Mouse (Mus musculus) macrophage (primary cell): Measurements from ENCODE around the gene Scrg1. TPM values are rescaled to one million over a fixed set of nuclear protein-coding genes. Genes with fewer than 3 reads are reported as not detected.
A peak's percentile ranks its signal among the peaks of the same experiment; 100 is the strongest.
"Not testable (repeated sequence)": the region's sequence is repeated elsewhere in the genome, so short reads cannot be mapped to it uniquely, and the experiment has no call there.

ENCODE experiments used
- H3K27ac ChIP-seq: fragments of 350-480 bp; formaldehyde crosslinking; 2 replicates; pipeline ENCODE4 v1.9.0; 2021
- H3K36me3 ChIP-seq: fragments of 350-480 bp; formaldehyde crosslinking; 2 replicates; pipeline ENCODE4 v1.9.0; 2021; ENCODE audit errors: inconsistent target
- H3K4me3 ChIP-seq: fragments of 350-480 bp; formaldehyde crosslinking; 2 replicates; pipeline ENCODE4 v1.9.0; 2021; ENCODE audit errors: inconsistent target
- H3K79me2 ChIP-seq: fragments of 350-480 bp; formaldehyde crosslinking; 2 replicates; pipeline ENCODE4 v1.9.0; 2021; ENCODE audit errors: inconsistent target
- WGBS: methylation state at CpG from one replicate; pipeline ENCODE4 v1.1.7; 2026; ENCODE audit warnings: inconsistent platforms; ENCODE audit not compliant: missing documents; 5-methylcytosine and 5-hydroxymethylcytosine counted together
- polyA plus RNA-seq: library from polyadenylated mRNA; stranded (reverse); fragments of 250-400 nt; gene quantifications from 3 replicates; pipeline ENCODE4 v1.2.4, GENCODE M21; 2018; ENCODE audit warnings: inconsistent platforms

Gene Scrg1
- polyA plus RNA-seq, 1 experiment from 2014 or later: not detected

- H3K36me3 ChIP-seq: no peaks in the 10 kb centered on the region
- no peak overlapping the region for H3K4me3 ChIP-seq
- H3K79me2 ChIP-seq: peaks cover 10% of the 10 kb centered on the region
- WGBS: 80% methylated on average over 4 of the region's 4 CpGs
- H3K27ac ChIP-seq: no peak overlapping the region
These were observed 52.9 kb downstream of the Scrg1 start for GRCm38 (mm10) chr8:57508657-57509056.

GRCm38 (mm10) chr8:57510791-57511315 is 55.1 kb downstream of the Scrg1 start:
- Histone ChIP-seq H3K27ac (peak overlapping the region; percentile 75), H3K79me2 (peaks cover 29% of the 10 kb centered on the region), H3K36me3 (no peaks in the 10 kb centered on the region), H3K4me3 (peak overlapping the region; percentile 59)
- WGBS: 2% methylated on average over 31 of the region's 31 CpGs

GRCm38 (mm10) chr8:57511316-57512118 is 55.8 kb downstream of the Scrg1 start, which contains the start of gene Hmgb2:
Hmgb2 (plus strand) TSS chr8:57511907.
- Histone ChIP-seq H3K27ac (peak within 1 kb of the TSS; percentile 75), H3K4me3 (peak within 1 kb of the TSS; percentile 59), H3K36me3 (no peaks in the 10 kb centered on the region), H3K79me2 (peaks cover 29% of the 10 kb centered on the region)
- WGBS: under 1% methylated on average over 61 of the region's 63 CpGs

GRCm38 (mm10) chr8:57512141-57513056 is 56.7 kb downstream of the Scrg1 start:
- WGBS: 1% methylated on average over 26 of the region's 96 CpGs
- Histone ChIP-seq H3K36me3 (no peaks in the 10 kb centered on the region), H3K27ac (peak overlapping the region; percentile 57), H3K4me3 (peak overlapping the region; percentile 59), H3K79me2 (peaks cover 29% of the 10 kb centered on the region)

- under 1% methylated on average over 7 of the region's 10 CpGs for WGBS
- not testable (repeated sequence) for H3K36me3 ChIP-seq
These were observed 57.5 kb downstream of the Scrg1 start for GRCm38 (mm10) chr8:57513178-57513661.

GRCm38 (mm10) chr8:57516685-57517084 is 61.0 kb downstream of the Scrg1 start:
- H3K36me3 ChIP-seq, H3K4me3 ChIP-seq, H3K27ac ChIP-seq: not testable (repeated sequence)
- peaks cover 29% of the 10 kb centered on the region for H3K79me2 ChIP-seq
- WGBS: 100% methylated on average over 1 of the region's 5 CpGs

More at GRCm38 (mm10) chr8:57513178-57513661, 57.5 kb downstream of the Scrg1 start:
- Histone ChIP-seq H3K27ac (peak overlapping the region; percentile 52), H3K4me3 (peak overlapping the region; percentile 45), H3K79me2 (peaks cover 29% of the 10 kb centered on the region)

GRCm38 (mm10) chr8:57517723-57518122 is 62.0 kb downstream of the Scrg1 start:
- WGBS: 81% methylated on average over 3 of the region's 3 CpGs
- Histone ChIP-seq H3K4me3 (no peak overlapping the region), H3K27ac (no peak overlapping the region), H3K79me2 (peaks cover 29% of the 10 kb centered on the region), H3K36me3 (no peaks in the 10 kb centered on the region)

- 95% methylated on average over 12 of the region's 12 CpGs for WGBS
- Histone ChIP-seq H3K4me3 (no peak overlapping the region), H3K36me3 (no peaks in the 10 kb centered on the region), H3K27ac (no peak overlapping the region), H3K79me2 (peaks cover 4% of the 10 kb centered on the region; the same call in 1 of the 2 replicates)
These were observed 64.6 kb downstream of the Scrg1 start for GRCm38 (mm10) chr8:57520186-57520786.

Other genes with a start within 250 kb of the Scrg1 start
- not detected in 3 replicates for gene Hand2, start 134.9 kb upstream of the Scrg1 start, polyA plus RNA-seq
- gene Sap30, start 31.9 kb downstream of the Scrg1 start, polyA plus RNA-seq: 25.6 to 46.1 TPM (median 39.6 TPM) in 3 replicates
- 14.7 to 36.9 TPM (median 28.3 TPM) in 3 replicates for gene Hmgb2, start 56.0 kb downstream of the Scrg1 start, polyA plus RNA-seq
- gene Galnt7, start 197.1 kb downstream of the Scrg1 start, polyA plus RNA-seq: 21.0 to 30.5 TPM (median 21.6 TPM) in 3 replicates